Mouse (Mus musculus) adrenal gland, adult 18-20 months (tissue): ENCODE results near the gene Dab2ip. TPM values are rescaled to one million over a fixed set of nuclear protein-coding genes. Genes with fewer than 3 reads are reported as not detected.

Experiments used
- DNase-seq, 2 experiments: peaks; one replicate each; pipeline ENCODE4 v3.0.0; 2021 to 2022; ENCODE audit warnings: low spot score in 2 of 2
- total RNA-seq, 2 experiments: library from RNA; stranded (reverse); gene quantifications; 1 replicate in 1 of 2; 2 replicates in 1 of 2; pipeline ENCODE4 v1.2.3; 2021

Dab2ip gene
- total RNA-seq, 2 experiments from 2014 or later = 43.5 to 87.3 TPM

GRCm38 (mm10) chr2:35642224-35642623 is 84.2 kb downstream of the Dab2ip start:
- no peak for DNase-seq

- no peak for DNase-seq
Observed at GRCm38 (mm10) chr2:35646553-35646952, 88.5 kb downstream of the Dab2ip start.

- peak; percentile 90 for DNase-seq
Observed at GRCm38 (mm10) chr2:35649708-35650107, 91.6 kb downstream of the Dab2ip start.

GRCm38 (mm10) chr2:35651297-35651731 is 93.2 kb downstream of the Dab2ip start:
- DNase-seq = no peak

- DNase-seq = no peak
Observed at GRCm38 (mm10) chr2:35652984-35653383, 94.9 kb downstream of the Dab2ip start.

DNA sequence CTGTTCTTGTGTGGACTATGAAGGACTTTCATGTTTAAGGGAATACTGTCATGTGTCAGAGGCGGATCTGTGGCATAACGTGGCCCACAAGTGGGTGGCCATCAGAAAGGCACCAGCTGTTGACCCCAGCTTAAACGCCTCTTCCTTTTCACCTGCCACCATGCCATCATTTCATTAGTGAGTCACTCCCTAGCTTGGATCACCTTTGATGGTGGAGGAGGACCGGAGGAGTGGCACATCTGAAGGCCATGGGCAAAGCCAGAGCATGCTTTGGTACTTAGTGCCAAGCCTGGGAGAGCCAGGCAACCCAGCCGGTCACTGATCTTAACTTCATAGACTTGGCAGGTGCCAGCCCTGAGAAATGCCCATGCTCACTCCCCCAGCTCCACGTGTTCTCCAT is 96.7 kb downstream of the Dab2ip start:
- no peak for DNase-seq

- no peak for DNase-seq
Observed at GRCm38 (mm10) chr2:35655996-35656395, 97.9 kb downstream of the Dab2ip start.

- no peak for DNase-seq
Observed at GRCm38 (mm10) chr2:35658311-35658710, 100.2 kb downstream of the Dab2ip start.

- DNase-seq = no peak
Observed at GRCm38 (mm10) chr2:35659578-35660194, 101.6 kb downstream of the Dab2ip start.

DNA sequence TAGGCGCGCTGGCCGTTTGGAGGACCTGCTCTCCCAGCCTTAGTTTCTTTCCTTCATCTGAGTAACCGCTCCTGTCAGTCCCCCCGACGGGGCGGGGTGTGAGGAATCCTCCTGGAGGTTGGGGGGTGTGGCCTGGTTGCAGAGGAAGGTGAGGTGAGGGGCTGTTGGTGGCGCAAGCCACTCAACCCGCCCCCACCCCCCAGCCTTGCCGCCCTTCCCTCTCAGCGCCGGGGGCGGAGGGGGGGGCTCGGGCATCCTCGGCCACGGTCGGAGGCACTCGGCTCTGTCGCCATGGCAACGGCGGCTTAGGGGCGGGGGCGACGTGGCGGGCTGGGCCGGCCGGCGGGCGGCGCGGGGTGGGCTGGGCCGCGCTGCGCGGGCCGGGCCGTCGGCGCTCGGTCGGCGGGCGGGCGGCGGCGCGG is 102.9 kb downstream of the Dab2ip start:
- peak; percentile 80 to 82 for DNase-seq

DNA sequence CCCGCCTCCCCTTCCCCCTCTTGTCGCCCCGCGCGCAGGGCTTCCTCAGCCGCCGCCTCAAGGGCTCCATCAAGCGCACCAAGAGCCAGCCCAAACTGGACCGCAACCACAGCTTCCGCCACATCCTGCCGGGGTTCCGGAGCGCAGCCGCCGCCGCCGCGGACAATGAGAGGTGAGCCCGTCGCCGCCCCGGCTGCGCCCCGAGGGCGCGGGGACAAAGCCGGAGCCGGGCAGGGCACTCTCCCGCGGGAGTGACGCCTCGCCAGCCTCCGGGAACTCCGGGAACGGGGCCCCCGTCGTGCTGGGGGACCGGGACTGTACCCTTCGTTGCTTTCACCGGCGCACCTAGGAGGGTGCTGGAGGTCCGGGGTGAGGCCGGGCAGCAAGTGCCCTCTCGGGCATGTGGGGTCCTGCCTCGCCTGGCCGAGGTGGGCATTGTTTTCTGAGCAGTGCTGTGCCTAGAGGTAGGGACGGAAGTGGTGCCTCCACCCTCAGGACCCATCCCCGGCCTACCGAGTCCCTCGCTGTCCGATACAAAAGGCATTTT is 103.5 kb downstream of the Dab2ip start:
- peak; percentile 65 to 68 for DNase-seq

- no peak for DNase-seq
Observed at GRCm38 (mm10) chr2:35662001-35662491, 104.0 kb downstream of the Dab2ip start.

DNA sequence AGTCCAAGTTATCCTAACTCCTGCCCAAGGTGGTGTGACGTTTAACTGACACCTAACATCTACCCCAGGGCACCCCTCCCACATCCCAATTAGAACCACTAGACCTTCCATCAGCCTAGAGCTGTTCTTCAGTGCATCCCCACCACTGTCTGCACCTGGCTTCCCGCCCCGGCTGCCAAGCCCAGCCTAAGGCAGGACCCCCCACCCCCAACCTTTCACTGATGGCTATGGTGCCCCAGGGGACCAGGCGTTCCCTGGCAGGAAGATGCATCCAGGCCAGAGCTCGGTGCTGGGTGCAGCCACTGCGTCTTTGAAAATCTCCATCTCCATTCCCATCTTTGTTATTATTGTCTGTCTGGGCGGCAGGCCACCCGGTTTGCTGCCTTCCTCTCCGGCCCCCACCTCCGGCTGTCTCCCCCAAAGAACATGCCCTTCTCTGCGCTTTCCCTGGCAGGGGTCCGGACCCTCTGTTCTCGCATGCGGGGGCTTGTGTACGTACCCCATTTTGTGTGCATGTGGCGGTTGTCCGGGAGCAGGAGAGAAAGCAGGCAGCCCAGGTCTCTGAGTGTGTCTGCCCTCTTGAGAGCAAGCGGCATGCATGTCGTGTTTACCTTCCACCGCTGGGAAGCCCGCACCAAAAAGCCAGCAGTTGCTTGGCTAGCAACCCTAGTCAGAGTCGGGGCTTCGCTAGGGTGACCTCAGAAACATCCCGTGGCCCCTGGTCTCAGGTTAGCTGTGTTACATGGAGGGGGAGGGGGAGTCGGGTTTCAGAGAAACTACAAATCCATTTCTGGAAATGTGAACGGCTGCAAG is 104.9 kb downstream of the Dab2ip start:
- no peak for DNase-seq

DNA sequence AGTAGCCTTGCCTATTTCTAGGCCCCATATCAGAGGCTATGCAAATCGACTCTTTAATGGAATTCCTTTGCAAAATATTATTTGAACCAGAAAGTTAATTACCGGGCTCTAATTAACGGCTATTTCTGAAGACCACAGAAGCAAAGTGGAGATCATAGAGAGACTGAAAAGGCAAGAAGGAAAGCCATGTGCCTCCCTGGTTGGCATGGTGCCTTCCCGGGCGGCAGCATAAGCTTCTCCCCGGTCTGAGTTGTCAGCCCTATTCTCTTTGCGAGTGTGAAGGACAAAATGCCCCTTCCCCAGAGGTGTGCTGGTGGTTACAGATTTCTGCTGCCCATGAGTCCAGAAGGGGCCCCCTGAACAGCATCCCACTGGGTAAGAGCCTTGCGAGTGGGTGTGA is 109.7 kb downstream of the Dab2ip start:
- no peak for DNase-seq

GRCm38 (mm10) chr2:35669217-35669616 is 111.2 kb downstream of the Dab2ip start:
- no peak for DNase-seq

DNA sequence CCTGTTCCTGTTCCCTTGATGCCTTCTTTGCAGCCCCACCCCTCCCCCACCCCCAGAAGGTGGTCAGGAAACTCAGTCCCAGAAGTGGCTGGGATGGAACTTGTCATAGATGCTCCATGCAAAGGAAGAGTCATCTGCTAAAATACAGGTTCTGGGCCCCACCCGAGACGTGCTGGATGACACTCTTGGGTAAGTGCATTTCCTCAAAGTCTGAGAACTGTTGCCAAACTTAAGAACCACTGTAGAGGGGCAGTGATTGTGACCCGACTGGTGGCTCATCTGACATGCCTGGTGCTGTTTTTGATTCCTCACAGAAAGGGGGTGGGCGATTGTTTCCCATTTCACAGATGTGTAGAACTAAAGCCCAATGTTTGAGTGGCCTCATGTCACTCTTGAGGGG is 111.7 kb downstream of the Dab2ip start:
- DNase-seq = no peak

DNA sequence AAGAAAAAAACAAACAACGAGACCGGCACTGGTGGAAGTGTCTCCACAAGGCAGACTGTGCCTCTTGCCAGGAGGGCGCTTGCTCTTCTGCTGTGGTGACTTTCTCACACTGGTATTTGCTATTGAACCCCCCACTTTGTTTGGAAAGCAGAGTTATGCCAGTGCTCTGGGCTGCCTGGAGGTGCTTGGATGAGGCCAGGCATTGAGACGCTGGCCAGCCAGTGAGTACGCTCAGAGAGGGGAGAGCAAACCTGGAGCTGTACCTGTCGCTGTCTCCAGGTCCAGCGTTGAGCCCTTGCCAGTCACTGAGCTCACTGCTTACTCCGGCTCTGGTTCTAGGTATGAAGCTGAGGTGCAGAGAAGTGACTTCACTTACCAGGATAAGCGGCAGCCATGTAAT is 112.2 kb downstream of the Dab2ip start:
- DNase-seq = no peak

GRCm38 (mm10) chr2:35671980-35672910 is 114.2 kb downstream of the Dab2ip start:
- DNase-seq = no peak

- no peak for DNase-seq
Observed at GRCm38 (mm10) chr2:35673181-35673580, 115.1 kb downstream of the Dab2ip start.

GRCm38 (mm10) chr2:35673986-35674385 is 115.9 kb downstream of the Dab2ip start:
- no peak for DNase-seq

- no peak for DNase-seq
Observed at GRCm38 (mm10) chr2:35674431-35674830, 116.4 kb downstream of the Dab2ip start.
